In the genomic region with DNA sequence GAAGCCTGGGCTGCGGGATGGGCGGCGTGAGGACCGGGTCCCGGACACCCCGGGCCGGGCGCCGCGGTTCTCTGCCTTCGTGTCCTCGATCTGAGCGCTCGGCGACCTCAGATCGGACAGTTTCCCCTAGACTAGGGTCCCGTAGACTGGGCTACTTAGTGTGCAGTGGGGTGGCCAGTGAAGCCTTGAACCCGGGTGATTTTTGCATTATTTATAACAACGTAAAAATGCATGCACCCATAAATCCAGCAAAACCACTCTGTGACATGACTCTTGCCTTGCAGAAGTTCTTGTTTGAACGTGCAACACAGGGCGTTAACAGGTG, we compare ENCODE assay signal across 8 mouse cellular contexts. TPM values are rescaled to one million over a fixed set of nuclear protein-coding genes. Genes with fewer than 3 reads are reported as not detected.
DNase-seq lines count a peak whose midpoint lies in the region; ATAC-seq and TF ChIP-seq lines count a peak whose summit lies in the region.

No protein-coding gene starts in this region.

- no peak overlapping the region for H3K27ac ChIP-seq in heart, embryonic 16.5 days (ENCODE audit: low read length)
- H3K27ac ChIP-seq in MEL (ENCODE audit: control insufficient read depth, low read depth, low read length), result 0 out of 2 replicates have a peak overlapping the region, but pooled peaks have one; percentile 4
- H3K27ac ChIP-seq in hindbrain, embryonic 10.5 days, result peak overlapping the region; percentile 94
- peak overlapping the region; percentile 94 for H3K27ac ChIP-seq in midbrain, embryonic 10.5 days (replicated peaks)

- H3K9me3 ChIP-seq in heart, embryonic 16.5 days (replicated peaks; ENCODE audit: control insufficient read depth, low read length), result no peaks in the 10 kb centered on the region
- no peaks in the 10 kb centered on the region for H3K9me3 ChIP-seq in MEL (replicated peaks; ENCODE audit: insufficient read depth, low read length)
- H3K9me3 ChIP-seq in hindbrain, embryonic 10.5 days, result no peaks in the 10 kb centered on the region
- no peaks in the 10 kb centered on the region for H3K9me3 ChIP-seq in midbrain, embryonic 10.5 days (replicated peaks)

- no peaks in the 10 kb centered on the region for H3K27me3 ChIP-seq in heart, embryonic 16.5 days (ENCODE audit: control insufficient read depth, insufficient read depth, low read length)
- H3K27me3 ChIP-seq in MEL (ENCODE audit: control insufficient read depth in 1 of 2, insufficient read depth in 2 of 2, low read length in 2 of 2), result no peaks in the 10 kb centered on the region
- H3K27me3 ChIP-seq in hindbrain, embryonic 10.5 days (ENCODE audit: insufficient read depth, poor library complexity, severe bottlenecking), result no peaks in the 10 kb centered on the region
- no peaks in the 10 kb centered on the region for H3K27me3 ChIP-seq in midbrain, embryonic 10.5 days (ENCODE audit: low read depth, poor library complexity, severe bottlenecking)

- H3K36me3 ChIP-seq in heart, embryonic 16.5 days (ENCODE audit: control insufficient read depth, insufficient read depth), result peaks cover 4% of the 10 kb centered on the region; the same call in 1 of the 2 replicates
- peaks cover 0 to 2% of the 10 kb centered on the region in 2 experiments; a peak in 1 of 4 replicates for H3K36me3 ChIP-seq in MEL (ENCODE audit: control insufficient read depth in 1 of 2, insufficient read depth in 2 of 2, low read length in 2 of 2)
- peaks cover 41% of the 10 kb centered on the region for H3K36me3 ChIP-seq in hindbrain, embryonic 10.5 days
- H3K36me3 ChIP-seq in midbrain, embryonic 10.5 days, result peaks cover 35% of the 10 kb centered on the region

- no peak for DNase-seq in heart, postnatal 36 days
- no peak for DNase-seq in MEL (ENCODE audit: low read depth, low spot score)
- no peak for DNase-seq in hindbrain, embryonic 10.5 days (ENCODE audit: low spot score)
- no peak for DNase-seq in midbrain, embryonic 10.5 days (ENCODE audit: low spot score)
- DNase-seq in B cell, adult 2 months, result no peak
- DNase-seq in left cerebral cortex, adult 8-10 months (ENCODE audit: low spot score in 2 of 2), result no peak
- no peak for DNase-seq in cerebellum, postnatal 10 days

- TF ChIP-seq EP300 in MEL (IDR thresholded peaks at IDR 0.05; ENCODE audit: low read depth in 1 of 2, low read length in 2 of 2), result no peak

- peak overlapping the region; percentile 87 for H3K4me3 ChIP-seq in heart, embryonic 16.5 days (ENCODE audit: low read length)
- peak overlapping the region; percentile 78 to 81 for H3K4me3 ChIP-seq in MEL (ENCODE audit: control insufficient read depth in 1 of 2, insufficient read depth in 1 of 2, low read depth in 2 of 2, low read length in 2 of 2)
- H3K4me3 ChIP-seq in hindbrain, embryonic 10.5 days, result peak overlapping the region; percentile 69
- peak overlapping the region; percentile 85 for H3K4me3 ChIP-seq in midbrain, embryonic 10.5 days

- intact Hi-C loops in heart, postnatal 36 days (cut with DNase I), result no loop called here

- TF ChIP-seq CTCF in MEL (IDR thresholded peaks at IDR 0.05 in 2 of 3, conservative IDR thresholded peaks at IDR 0.05 in 1 of 3; ENCODE audit: control insufficient read depth in 1 of 3, insufficient read depth in 1 of 3, low read depth in 2 of 3, low read length in 3 of 3, poor library complexity in 1 of 3, severe bottlenecking in 1 of 3), result no peak

- ATAC-seq in heart, embryonic 16.5 days (replicated peaks; ENCODE audit: extremely low read depth, insufficient read depth, low FRiP score), result no peak

- peak overlapping the region; percentile 95 for H3K4me2 ChIP-seq in heart, embryonic 16.5 days (ENCODE audit: low read depth, low read length)

- under 1% methylated on average over 21 of the region's 21 CpGs for WGBS in heart, embryonic 16.5 days
- under 1% methylated on average over 21 of the region's 21 CpGs for WGBS in hindbrain, embryonic 10.5 days
- 1% methylated on average over 21 of the region's 21 CpGs for WGBS in midbrain, embryonic 10.5 days

- peak overlapping the region; percentile 84 for H3K9ac ChIP-seq in heart, embryonic 16.5 days (ENCODE audit: low read length)
- peak overlapping the region; percentile 84 for H3K9ac ChIP-seq in MEL (ENCODE audit: control insufficient read depth, low read depth, low read length, poor library complexity, severe bottlenecking)

- TF ChIP-seq POLR2A in MEL (IDR thresholded peaks at IDR 0.05; ENCODE audit: control insufficient read depth in 1 of 2, insufficient read depth in 1 of 2, low read depth in 1 of 2, low read length in 2 of 2, poor library complexity in 1 of 2), result peak in 1 of 2 experiments; percentile 80; a peak in 2 of 4 replicates

- H3K79me2 ChIP-seq in MEL (ENCODE audit: control insufficient read depth, insufficient read depth, low read length, poor library complexity), result no peaks in the 10 kb centered on the region; the same call in 1 of the 2 replicates

- no peak for TF ChIP-seq RAD21 in MEL (IDR thresholded peaks at IDR 0.05; ENCODE audit: low read depth, low read length)

- peaks cover 7% of the 10 kb centered on the region for H3K4me1 ChIP-seq in heart, embryonic 16.5 days (ENCODE audit: control insufficient read depth, insufficient read depth, low read length)
- peaks cover 0 to 2% of the 10 kb centered on the region in 2 experiments; a peak in 2 of 4 replicates for H3K4me1 ChIP-seq in MEL (ENCODE audit: control insufficient read depth in 1 of 2, insufficient read depth in 2 of 2, low read length in 2 of 2)
- H3K4me1 ChIP-seq in hindbrain, embryonic 10.5 days (replicated peaks), result peaks cover 15% of the 10 kb centered on the region
- peaks cover 24% of the 10 kb centered on the region for H3K4me1 ChIP-seq in midbrain, embryonic 10.5 days

TF ChIP-seq in MEL, 35 proteins besides CTCF, POLR2A, EP300 and RAD21:
- TF ChIP-seq MYB (IDR thresholded peaks at IDR 0.05; ENCODE audit: low read depth, low read length) (no peak), MXI1 (IDR thresholded peaks at IDR 0.05; ENCODE audit: low read depth, low read length) (0 out of 2 replicates have a peak, but pooled peaks have one; percentile 29), CHD2 (IDR thresholded peaks at IDR 0.05; ENCODE audit: low read length) (no peak), BHLHE40 (IDR thresholded peaks at IDR 0.05; ENCODE audit: borderline replicate concordance, low read depth, low read length) (no peak), SIN3A (IDR thresholded peaks at IDR 0.05; ENCODE audit: low read length) (peak; percentile 67; the same call in 1 of the 2 replicates), ELF1 (IDR thresholded peaks at IDR 0.05; ENCODE audit: low read depth, low read length) (no peak), NELFE (IDR thresholded peaks at IDR 0.05; ENCODE audit: low read depth, low read length) (peak; percentile 83; the same call in 1 of the 2 replicates), SMC3 (IDR thresholded peaks at IDR 0.05; ENCODE audit: low read depth, low read length) (no peak)

RNA-seq across cellular contexts. Expression of a gene that starts 0.3 kb away (rescaled TPM):
- 15.8 and 17.5 TPM in 2 replicates for polyA plus RNA-seq in heart, embryonic 16.5 days (2015; fragmentation: Nextera tagmentation; extraction: Ambion mirVana)
- total RNA-seq in heart, postnatal 36 days (2021), result 10 to 100 TPM in 1 of 2 experiments, 1 to 10 TPM in 1; 9.3 to 12.2 TPM
- total RNA-seq in MEL (2012; rRNA removed), result 26.3 and 33.5 TPM in 2 replicates
- 10 to 100 TPM in 1 of 2 experiments, not detected in 1; 37.7 TPM for polyA plus RNA-seq in MEL (2012; ENCODE audit: insufficient read depth in 1 of 2, insufficient read length in 2 of 2, low read depth in 1 of 2, low replicate concordance in 2 of 2, missing spikeins in 1 of 2)
- 60.9 and 66.6 TPM in 2 replicates for polyA plus RNA-seq in hindbrain, embryonic 10.5 days (2016; fragmentation: Nextera tagmentation; extraction: Ambion mirVana)
- 62.3 and 65.2 TPM in 2 replicates for polyA plus RNA-seq in midbrain, embryonic 10.5 days (2016; fragmentation: Nextera tagmentation; extraction: Ambion mirVana)
- total RNA-seq in left cerebral cortex, adult 8-10 months (2022), result 10 to 100 TPM; 26.6 to 33.4 (median 29.9) TPM

RNA-seq across cellular contexts. Expression of a gene that starts 0.5 kb away (rescaled TPM):
- polyA plus RNA-seq in heart, embryonic 16.5 days (2015; fragmentation: Nextera tagmentation; extraction: Ambion mirVana), result 24.5 and 25.8 TPM in 2 replicates
- total RNA-seq in heart, postnatal 36 days (2021), result 10 to 100 TPM; 16.2 to 18.3 TPM
- total RNA-seq in MEL (2012; rRNA removed), result 9.5 and 10.4 TPM in 2 replicates
- 10 to 100 TPM in 1 of 2 experiments, not detected in 1; 21.0 TPM for polyA plus RNA-seq in MEL (2012; ENCODE audit: insufficient read depth in 1 of 2, insufficient read length in 2 of 2, low read depth in 1 of 2, low replicate concordance in 2 of 2, missing spikeins in 1 of 2)
- 30.1 TPM in 2 replicates for polyA plus RNA-seq in hindbrain, embryonic 10.5 days (2016; fragmentation: Nextera tagmentation; extraction: Ambion mirVana)
- polyA plus RNA-seq in midbrain, embryonic 10.5 days (2016; fragmentation: Nextera tagmentation; extraction: Ambion mirVana), result 32.4 and 34.1 TPM in 2 replicates
- 10 to 100 TPM; 19.0 to 21.0 (median 19.7) TPM for total RNA-seq in left cerebral cortex, adult 8-10 months (2022)
